Mouse (Mus musculus) T-helper 1 cell (primary cell): ENCODE data around the gene Eif5a.

ENCODE experiments used
- in situ Hi-C: fragments of 300-600 bp; cut with MboI, MseI; formaldehyde crosslinking; loops from one replicate; pipeline ENCODE4 v1.15.1; 2025; ENCODE audit warnings: high pct_unique_total_duplicates

Gene Eif5a

DNA sequence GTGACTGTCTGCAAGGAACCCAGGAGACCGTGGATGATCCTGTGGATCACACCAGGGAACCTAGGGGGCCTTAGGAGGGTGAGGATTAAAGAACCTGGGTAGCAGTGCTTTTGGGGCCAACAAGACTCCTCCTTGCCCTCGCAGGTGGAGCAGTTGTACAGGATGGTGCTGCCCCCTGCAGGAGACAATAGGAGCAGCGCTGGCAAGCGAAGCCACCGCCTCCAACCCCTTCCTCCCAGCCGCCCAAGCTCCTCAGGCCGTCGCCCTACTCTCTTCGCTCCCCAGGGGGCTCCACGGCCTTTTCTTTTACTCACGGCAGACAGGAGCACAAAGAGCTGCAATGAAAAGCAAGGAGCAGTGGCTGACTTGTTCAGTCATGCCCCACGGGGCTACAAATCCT lies 44.9 kb downstream of the Eif5a start:
- in situ Hi-C loops: loop anchor here (5.0 kb wide), 2 partner anchors 70 to 150 kb away; partner anchors contain the start of gene Tmem102

DNA sequence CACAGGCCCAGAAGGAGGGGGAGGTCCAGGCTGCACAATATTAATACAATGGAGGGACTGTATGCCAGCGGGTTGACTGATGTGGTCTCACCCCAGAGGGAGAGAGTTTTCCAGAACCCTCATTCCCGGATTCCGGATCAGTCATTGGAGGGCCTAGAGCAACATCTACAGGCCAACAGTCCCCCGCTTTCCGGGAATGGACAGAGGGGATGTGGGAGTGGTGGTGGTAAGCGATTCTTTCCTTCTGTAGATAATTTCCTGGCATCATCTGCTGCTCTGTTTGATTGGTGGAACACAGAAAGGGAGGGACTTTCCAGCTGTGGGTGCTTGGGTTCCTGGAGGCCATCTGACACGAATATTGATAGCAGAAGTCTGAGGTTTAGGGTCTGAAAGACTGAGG lies 45.6 kb downstream of the Eif5a start:
- in situ Hi-C loops: loop anchor here (5.0 kb wide), 2 partner anchors 69 to 149 kb away; partner anchors contain the start of gene Tmem102

DNA sequence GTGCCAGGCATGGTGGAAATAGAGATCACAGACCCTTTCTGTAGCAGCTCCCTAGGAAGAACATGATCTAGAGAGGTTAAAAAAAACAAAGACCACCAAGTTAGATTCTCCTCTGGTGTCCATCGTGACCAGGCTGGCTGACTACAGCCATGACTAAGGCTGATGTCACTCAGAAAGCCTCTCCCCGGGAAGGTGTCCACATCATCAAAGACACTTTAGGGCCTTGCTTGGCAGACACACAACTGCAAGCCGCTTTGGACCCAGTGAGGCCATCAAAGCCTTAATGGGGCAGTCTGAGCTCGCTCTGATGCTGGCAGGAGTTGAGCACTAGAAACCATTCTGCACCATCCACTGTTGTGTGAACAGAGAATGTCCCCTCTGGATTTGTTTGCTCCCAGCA lies 49.3 kb downstream of the Eif5a start:
- in situ Hi-C loops: no loop called here

DNA sequence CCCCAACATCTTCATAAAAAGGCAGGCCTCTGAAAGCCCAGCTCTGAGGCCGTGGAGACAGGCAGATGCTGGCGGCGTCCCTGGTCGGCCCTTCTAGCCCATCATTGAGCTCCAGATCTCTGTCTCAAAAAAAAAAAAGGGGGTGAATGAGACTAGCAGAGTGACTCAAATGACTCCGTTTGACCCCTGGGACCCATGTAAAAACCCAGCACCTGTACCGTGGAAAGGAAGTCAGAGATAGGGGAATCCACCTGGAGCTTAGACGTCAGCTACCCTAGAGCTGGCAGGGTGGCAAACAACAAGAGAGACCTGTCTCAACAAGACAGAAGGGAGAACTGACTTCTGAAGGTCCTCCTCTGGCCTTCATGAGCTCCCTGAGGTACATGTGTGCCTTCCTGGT lies 49.9 kb downstream of the Eif5a start:
- in situ Hi-C loops: no loop called here

DNA sequence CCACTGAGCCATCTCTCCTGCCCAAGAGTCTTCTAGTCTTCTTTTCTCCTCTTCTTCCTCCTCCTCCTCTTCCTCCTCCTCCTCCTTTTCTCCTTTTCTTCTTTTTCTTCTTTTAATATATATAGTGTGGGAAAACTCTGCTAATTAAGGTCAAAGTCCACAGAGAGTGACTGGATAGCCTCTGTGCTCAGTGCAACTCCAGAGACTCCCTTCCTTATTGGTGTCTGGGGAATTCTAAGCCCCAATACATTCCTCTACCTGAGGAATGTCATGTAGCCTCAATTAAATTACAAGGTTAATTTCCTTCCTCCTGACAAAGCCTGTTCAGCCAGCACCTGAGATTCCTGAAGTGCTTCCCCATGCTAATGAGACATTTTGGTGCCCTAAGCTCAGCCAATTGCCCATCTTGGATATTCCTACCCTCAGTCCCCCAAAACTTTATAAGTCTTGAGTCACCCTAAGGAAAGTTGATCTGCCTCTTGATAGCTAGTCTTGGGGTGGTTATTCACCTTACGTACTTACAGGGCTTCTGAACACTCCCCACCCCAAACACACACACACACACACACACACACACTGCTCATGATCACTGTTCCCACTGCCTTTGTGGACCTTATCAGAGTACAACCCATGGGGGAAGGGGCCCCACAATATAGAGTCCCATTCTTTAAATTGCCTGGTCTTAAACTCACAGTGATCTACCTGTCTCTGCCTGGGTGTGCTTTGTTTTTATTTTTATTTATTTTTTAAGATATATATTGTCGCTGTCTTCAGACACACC lies 51.3 kb downstream of the Eif5a start:
- in situ Hi-C loops: no loop called here

DNA sequence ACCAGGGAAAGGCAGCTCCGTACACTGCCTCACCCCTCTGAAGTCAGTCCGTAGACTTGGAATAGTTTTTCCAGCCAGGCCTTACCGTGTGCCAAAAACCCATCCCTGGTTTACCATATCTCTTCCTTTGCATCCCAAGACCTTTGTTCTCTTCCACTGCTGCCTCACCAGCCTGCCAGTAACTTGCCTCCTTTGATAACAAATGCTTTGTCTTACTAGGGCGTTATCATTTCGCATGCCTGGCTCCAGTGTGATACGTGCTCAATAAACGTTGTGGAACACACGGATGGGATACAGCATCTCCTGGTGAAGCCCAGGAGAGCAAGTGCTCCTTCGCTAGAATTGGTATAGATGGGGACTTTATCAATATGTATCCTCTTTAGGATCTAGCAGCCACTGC lies 54.4 kb downstream of the Eif5a start:
- in situ Hi-C loops: no loop called here
